Mouse (Mus musculus): ENCODE measurements at regions not wholly inside any gene's neighbourhood (a gene's known extent, or its start where the extent isn't known, plus 50 kb on each side); places are given as distances from the start of the nearest gene placed in this dataset.

GRCm38 (mm10) chr7:121332532-121332931 lies 59.1 kb upstream of the Hs3st2 start:
- TF ChIP-seq CTCF (IDR thresholded peaks at IDR 0.05; ENCODE audit: low read depth, low read length) (no peak), POLR2A (IDR thresholded peaks at IDR 0.05; ENCODE audit: borderline replicate concordance, low read depth, low read length) (no peak)
